Mouse (Mus musculus) spleen, postnatal 10 days (tissue): ENCODE data around the gene Rln3.
A peak's percentile ranks its signal among the peaks of the same experiment; 100 is the strongest.

Source experiments
- DNase-seq, 2 experiments: peaks; one replicate each; pipeline ENCODE4 v3.0.0; 2021 to 2022; ENCODE audit warnings: low spot score in 2 of 2

Gene Rln3

DNA sequence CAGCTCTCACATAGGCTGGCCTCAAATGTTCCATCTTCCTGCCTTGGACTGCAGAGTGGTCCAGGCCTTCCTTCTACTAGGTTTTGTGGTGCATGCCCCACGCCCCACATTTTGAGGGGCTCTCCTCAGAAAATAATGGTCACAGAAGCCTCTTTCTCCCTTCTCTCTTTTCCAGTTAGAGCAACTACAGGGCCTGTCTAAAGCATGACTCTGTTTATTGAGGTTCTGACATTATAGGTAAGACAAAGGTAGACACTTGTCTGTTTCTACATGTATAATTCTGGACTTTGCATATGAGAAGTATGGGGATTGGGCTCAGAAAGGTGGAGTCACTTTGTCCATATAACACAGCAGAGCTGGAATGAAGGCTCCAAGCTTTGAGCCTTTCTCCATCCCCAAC is 20.2 kb upstream of the Rln3 start, which contains the start of gene Gm10643:
Gene Gm10643, minus strand, starts transcription at position 101 of the 400 bp plus-strand sequence.
- no peak for DNase-seq

DNA sequence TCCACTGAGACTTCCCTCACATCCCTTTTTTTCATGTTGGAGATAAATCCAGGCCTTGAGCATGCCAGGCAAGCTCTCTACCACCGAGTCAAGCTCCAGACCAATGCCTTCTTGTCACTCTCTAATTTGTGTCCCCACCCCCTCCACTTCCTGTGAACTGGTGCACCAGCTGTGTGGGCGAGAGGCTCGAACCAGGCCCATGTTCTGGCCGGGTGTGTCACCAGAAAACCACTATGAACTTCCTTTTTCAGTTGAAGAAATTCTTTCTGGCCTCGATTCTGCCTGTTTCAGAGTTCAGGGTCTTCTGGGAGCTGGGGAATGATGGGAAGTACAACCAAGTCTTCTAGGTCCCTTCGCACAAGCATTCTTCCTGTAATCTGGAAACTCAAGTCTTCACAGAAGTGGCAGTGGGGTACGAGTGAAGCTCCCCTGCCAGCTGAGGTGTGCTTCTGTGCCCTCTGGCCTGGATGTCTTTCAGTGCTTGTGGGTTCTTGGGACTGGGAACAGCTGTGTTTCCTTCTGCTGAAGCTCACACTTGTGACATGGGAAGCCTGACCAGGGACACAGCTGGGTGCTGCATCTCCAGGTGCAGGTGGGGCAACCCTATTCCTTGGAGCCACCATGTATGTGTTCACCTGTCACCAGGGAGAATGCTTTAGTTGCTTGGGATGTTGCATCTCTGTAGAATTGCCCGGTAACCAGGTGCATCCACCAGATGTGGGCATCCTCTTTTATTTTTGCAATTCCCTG is 19.2 kb upstream of the Rln3 start:
- peak in 1 of 2 experiments; percentile 76 for DNase-seq

DNA sequence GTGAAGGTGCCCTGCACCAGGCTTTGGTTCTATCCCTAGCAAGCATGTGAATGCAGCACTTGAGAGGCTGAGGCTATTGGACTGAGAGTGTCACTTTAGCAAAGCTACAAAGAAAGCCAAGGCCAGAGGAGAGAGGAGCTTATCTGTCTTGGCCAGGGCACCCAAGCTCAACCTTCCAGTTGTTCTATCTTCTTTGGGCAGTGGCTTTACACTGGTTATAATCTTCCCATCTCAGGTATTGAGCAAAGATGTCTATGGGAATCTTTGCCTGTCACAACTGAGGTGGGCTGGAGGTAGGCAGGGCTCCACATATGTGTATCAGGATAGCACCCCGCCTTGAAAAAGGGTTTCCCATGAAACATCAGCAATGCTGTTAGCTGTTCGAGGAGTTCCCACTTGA is 15.4 kb upstream of the Rln3 start:
- DNase-seq, result no peak

DNA sequence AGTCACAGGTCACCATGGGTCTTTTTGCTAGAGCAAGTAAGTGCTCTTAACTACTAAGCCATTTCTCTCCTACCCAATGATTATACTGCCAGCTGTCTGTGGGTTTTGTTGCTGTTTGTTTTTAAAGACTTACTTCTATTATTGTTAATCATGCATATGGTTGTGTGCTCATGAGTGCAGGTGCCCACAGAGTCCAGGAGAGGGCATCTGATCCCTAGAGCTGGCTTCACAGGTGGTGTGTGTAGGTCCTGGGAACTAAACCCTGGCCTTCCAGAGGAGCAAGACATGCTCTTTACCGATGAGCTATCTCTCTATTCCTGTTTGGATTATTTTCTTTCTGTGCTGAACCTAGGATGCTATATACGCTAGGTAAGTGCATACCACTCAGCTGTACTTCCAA is 14.4 kb upstream of the Rln3 start:
- no peak for DNase-seq

DNA sequence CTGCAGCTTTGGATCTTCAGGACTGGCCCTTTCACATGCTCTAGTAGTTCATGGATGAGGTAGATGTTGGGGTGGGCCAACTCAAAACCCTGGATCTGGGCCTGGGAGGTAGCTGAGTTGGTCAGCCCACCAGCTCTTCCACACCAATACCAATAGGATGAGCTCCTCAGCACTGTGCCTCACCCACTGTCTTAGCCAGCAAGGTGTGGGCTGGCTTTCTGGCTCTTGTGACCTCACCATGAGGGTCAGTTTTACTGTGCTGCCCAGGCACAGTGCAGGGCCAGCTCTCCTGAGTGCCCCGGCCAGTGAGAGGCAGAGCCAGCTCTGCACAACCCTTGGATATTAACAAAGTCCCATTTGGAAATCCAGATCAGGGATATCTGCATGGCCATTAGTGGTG is 13.0 kb upstream of the Rln3 start:
- no peak for DNase-seq

DNA sequence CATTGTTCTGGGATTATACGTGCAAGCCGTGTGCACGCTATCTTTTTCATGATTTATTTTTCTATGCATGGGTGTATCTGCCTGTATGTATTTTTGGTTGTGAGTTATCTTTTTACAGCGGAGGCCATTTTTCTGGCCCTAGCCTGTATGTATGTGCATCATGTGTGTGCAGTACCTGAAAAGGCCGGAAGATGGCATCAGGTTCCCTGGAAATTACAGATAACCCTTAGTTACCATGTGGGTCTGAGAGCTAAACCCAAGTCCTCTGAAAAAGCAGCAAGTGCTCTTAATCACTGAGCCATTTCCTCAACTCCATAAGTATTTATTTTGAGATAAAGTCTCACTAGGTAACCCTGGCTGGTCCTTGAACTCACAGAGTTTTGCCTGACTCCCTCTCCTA is 8.4 kb upstream of the Rln3 start:
- no peak for DNase-seq

DNA sequence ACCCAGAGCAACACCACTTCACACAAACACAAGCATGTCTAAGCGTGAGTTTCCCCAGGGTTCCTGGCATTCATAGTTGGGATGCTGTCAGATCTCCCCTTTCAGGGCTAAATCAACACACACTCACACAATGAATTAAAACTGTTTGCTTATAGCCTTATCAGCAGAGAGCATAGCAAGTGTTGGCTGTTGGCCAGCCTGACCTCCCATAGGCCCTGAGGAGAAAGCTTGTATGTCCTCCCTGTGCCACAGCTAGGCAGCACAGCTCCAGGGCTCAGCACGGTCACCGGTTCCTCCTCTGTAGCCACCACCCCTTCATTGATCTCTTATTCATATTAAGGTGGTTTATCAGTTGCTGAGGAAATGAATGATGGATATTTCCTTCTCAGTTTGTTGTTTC is 7.9 kb upstream of the Rln3 start:
- DNase-seq, result peak in 1 of 2 experiments; percentile 58

DNA sequence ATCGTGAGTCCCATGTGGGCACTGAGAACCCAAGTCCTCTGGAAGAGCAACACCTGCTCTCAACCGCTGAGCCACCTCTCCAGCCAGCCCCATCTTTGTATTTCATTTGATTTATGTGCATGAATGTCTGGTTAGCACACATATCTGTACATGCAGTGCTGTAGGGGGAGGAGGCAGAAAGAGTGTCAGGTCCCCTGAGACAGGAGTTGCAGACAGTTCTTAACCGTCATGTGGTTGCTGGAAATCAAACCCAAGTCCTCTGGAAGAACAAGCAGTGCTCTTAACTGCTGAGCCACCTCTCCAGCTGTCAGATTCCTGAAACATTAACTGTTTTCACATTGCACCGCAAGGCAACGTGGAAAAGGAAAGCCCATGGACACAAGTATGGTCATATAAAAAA is 3.4 kb upstream of the Rln3 start:
- DNase-seq, result no peak

DNA sequence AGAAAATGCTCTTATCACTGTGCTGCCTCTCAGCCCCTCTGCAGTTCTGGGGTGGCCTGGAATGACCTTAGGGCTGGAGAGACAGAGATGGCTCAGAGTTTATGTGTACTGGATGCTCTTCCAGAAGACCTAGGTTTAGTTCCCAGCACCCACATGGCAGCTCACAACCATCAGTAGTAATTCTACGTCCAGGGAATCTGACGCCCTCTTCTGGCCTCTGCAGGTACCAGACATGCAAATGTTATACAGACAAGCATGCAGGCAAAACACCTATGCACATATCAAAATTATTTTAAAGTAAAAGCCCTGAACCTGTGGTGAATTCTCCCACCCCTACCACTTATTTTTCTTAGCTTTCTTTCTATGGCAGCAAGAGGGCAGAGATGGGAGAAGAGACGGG is 1.7 kb upstream of the Rln3 start:
- DNase-seq, result no peak

DNA sequence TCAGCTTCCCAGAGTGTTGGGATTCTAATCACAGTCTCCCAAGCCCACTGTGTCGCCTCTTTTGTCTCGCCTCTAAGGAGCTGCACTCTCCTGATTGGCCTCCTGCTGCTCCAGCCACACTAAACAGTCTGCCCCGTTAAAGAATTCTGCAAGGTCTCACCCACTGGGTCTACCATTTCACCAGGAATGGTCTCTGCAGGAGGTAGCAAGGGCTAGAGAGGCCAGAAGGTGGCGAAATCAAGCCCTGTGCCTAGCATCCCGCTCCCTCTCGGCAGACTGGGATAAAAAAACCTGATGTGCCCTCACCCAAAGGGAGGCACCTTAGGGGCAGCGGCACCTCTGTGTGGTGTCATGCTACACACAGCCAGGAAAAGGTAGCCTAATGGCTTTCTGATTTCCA is 697 bp downstream of the Rln3 start:
- DNase-seq, result no peak

DNA sequence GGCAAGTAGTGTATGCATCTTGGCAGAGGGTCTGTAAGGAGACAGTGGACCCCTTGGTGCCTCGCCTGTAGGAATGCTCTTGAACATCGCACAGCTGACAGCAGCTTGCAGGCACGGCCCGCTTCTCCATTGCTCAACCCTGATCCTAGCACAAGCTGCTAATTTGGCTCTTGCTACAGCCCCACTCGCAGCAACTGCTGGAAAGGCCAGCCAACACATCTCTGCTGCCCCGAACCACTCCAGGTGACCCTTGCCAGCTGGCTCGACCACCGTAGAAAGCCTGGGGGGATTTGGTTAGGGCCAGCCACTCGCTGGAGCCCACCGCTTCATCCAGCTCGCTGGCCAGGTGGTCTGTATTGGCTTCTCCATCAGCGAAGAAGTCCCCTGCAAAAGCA is 1.9 kb downstream of the Rln3 start:
- DNase-seq, result no peak

DNA sequence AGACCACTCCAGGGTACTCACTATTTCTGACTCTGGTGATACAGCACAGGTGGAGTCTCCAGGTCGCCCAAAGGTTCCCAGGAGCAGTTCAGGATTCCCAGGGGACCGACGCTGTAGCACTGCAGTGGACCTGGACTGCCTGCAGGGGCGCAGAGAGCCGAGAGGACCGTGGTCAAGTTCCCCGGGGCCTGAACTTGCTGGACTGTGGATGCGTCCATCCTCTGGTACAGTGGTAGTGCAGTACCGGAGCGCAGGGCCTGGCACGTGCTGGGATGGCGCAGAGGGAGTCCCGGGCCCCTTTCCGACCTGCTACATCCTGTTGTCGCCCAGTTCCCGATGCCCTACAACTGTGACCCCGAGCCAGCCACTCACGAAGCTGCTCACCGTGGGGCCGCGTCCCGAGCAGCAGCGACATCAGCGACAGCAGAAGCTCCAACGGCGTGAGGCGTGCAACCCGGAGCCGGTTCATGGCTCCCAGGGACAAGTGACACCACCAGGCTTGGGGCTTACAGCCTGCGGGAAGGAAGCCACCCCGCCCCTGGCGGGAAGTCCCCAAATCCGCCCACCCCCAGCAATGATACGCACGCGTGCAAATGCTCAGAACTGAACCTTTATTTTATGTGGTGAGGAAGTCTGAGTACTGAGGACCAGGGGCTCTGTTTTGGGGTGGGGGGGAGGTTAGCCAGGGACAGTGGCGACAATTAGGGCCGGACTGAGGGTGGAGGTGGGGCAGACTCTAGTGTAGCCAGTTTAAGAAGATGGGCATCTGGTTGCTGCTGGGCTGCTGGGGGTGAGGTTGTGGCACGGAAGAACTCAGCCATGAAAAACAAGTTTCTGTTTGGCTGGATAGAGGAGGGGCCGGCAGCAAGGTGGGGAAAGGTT is 2.5 kb downstream of the Rln3 start, which contains the start of gene Il27ra:
Gene Il27ra, minus strand, starts transcription at position 524 of the 882 bp plus-strand sequence.
- peak; percentile 44 to 68 for DNase-seq

DNA sequence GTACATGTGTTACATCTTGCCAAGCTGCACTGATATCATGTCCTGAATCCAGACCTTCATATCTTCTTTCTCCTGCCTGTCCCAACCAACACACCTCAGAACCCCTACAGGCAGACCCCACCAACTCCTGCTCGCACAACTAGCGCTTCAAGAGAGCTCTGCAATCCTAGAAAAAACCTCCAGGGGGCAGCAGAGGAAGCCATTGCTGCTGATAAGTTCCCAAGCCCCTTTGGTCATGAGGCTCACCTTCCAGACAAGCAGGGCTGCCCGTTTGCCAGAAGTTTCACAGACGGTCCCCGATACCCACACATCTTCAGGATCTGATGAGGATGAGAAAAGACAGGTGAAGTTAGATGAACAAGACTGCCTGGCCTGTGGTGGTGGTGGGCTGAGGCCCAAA is 5.8 kb downstream of the Rln3 start:
- DNase-seq, result peak; percentile 56 to 79

DNA sequence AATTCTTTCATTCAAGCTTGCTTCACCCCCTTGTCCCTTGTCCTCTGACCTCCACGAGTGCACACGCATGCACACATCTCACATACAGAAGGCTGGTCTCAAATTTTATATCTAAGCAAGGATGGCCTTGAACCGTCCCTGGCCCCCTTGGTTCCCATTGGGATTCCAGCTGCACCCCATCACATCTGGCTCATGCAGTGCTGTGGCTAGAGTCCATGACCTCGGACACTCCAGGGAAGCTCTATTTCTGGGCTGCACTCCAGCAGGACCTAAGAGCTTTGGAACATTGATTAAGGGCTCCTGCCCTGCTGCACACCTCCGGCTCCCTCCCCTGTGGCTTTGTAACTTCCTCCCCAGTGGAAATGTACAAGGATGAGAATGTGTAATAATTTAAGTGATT is 6.8 kb downstream of the Rln3 start:
- DNase-seq, result no peak

DNA sequence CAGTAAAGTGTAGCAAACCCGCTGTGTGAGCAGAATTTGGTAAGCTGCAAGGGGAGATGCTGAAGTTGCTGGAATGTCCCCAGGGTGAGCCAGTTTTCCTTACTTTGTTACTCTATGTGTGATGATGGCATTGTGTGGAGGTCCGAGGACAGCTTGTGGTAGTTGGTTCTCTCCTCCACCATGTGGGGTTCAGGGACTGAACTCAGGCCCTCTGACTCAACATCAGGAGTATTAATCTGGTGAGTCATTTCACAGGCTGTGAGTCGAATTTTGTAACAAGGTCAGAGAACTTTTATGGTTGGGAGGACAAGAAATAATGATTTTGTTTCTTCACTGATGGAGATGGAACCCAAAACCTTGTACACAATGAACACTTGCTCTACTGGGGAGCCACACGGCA is 12.0 kb downstream of the Rln3 start:
- DNase-seq, result no peak

DNA sequence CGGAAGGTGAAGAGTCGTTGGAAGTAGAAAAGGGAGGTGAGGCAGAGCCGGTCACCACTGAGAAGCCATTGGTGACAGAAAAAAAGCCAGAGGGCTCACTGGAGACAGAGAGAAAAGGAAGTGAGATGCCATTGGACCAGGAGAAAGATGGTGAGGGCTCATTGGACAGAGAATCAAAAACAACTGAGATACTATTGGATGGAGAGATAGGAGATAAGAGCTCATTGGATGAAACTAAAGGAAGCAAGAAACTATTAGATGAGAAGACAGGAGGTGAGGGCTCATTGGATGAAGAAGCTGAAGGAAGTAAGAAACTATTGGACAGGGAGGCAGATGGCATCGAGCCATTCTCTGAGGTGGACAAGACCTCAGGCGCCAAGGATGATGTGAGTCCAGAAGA is 15.5 kb downstream of the Rln3 start:
- no peak for DNase-seq

DNA sequence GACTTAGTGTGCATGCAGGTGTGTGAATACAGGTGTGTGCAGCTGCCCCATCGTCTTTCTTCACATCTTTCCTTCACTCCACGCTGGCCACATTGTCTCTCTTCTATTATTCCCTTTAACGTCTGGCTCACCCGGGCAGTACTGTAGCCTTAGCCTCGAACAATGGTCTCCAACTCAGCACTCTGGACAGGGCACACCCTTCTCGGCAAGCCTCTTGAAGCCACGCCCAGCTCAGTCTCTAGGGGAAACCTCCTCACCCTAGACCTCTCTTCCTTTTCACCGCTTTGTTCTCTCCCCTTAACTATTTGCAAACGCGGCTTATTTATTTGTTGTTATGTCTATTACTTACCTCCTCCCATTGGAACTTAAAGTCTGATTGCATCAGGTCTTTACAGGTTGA is 17.4 kb downstream of the Rln3 start:
- peak in 1 of 2 experiments; percentile 75 for DNase-seq

DNA sequence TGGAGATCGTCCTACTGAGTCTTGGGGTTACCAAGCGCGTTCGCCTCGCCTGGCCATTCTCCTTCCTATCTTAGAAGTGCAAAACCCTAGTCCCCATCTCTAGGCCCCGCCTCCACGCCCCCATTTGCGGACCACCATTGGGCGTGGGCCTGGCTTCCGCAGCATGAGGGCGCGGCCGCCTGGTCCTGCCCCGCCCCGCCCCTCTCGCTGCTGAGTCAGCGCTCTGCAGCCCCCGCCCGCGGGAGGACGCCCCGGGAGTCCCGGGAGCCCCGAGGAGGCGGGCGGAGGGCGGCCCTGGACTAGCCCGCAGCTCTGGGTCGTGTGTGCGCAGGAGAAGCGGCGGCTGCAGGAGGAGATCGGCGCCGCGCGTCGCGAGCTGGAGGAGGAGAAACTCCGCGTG is 18.9 kb downstream of the Rln3 start:
- DNase-seq, result peak in 1 of 2 experiments; percentile 55

DNA sequence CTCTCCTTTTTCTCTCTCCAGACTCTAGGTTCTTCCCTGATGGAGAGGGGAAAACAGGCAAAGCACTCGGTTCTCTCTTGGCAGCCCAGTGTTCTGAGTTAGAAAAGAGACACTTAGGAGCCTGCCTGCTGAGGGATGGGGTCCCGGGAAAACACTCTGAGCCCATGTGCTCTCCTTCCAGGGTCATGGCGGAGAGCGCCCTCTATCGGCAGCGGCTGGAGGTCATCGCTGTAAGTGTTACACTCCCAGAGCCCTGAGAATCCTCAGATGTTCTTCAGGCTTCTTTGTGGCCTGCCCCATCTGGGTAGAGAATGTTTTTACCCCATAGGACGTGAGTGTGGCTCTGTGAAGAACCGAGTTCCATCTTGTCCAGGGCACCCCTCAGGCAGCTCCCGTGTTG is 20.6 kb downstream of the Rln3 start:
- DNase-seq, result peak; percentile 56 to 76

DNA sequence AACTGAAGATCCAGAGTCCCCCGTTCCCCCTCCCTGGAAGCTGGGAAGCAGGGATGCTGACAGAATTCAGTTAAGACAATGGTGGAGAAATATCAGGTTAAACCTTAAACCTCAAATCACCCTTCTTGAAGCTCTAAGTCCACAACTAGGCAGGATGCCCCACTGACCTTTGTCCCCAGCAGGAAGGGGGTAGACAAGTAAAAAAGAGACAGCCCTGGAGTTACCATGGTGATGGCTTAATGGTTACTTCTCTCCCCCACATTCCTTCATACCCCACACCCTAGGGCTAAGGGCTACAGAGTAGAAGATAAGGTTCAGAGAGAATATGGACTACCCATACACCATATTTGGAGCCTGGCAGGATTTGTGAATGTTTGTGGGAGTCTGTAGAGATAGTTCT is 21.2 kb downstream of the Rln3 start:
- DNase-seq, result no peak

DNA sequence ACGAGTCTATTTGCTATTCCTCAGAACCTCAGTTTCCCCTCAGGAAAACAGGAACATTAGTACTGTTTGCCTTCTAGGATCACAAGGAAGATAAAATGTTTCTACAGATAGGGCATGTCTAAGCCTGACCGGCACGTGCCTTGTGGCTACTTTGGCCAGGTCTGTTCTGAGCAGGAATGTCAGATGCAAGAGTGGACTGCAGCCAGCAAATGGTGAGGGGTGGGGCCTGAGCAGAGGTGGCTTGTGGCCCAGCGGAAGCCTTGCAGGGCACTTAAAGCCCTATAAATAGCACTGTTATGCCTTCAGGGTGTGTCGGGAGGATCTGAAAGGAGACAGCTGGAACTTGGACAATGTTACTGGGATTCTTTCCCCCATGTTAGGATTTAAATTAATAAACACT is 21.7 kb downstream of the Rln3 start:
- DNase-seq, result no peak

DNA sequence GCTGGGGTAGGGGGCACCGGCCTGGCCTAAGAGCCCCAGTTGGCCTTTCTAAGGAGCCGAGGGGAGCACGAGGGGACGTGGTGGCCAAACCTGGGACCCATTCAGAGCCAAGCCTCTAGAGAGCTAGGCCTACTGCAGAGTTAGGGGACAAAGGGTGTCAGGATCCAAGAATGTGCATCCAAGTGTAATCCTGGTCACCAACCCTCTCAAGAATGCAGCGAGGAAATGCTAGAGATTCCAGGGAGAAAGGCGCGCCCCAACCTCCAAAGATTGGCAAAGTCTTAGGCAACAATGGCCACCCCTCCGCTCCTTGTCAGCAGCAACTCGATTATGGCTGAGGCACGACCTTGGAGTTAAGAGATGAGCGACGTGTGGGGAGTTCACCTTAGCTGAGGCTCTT is 23.2 kb downstream of the Rln3 start:
- DNase-seq, result no peak

DNA sequence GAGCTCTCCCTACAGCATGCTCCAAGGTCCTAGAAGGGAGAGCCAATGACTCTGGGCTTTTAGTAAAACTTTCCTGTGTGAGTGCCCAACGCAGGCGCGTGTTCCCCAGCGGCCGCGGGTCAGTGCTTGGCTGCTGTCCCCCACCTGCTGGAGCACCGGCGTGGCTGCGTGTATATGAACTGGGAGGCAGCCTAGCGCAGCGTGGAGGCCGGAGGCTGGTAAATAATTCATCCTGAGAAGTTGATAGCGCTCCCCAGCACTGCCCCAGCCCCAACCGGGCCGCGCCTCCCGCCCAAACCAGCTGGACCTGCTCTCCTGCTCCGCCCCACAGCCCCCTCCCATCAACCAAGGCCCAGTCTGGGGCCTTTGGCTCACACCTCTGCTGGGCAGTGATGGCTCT is 23.7 kb downstream of the Rln3 start, which contains the start of gene Palm3:
Gene Palm3, plus strand, starts transcription at position 376 of the 400 bp plus-strand sequence.
- no peak for DNase-seq
